8 mouse cellular contexts compared by ENCODE assay signal in genomic region chr6:91473805-91474440, GRCm38 (mm10). TPM values are rescaled to one million over a fixed set of nuclear protein-coding genes. Genes with fewer than 3 reads are reported as not detected.
DNase-seq lines count a peak whose midpoint lies in the region; ATAC-seq and TF ChIP-seq lines count a peak whose summit lies in the region.

No protein-coding gene starts in this region.

- no peak for TF ChIP-seq POLR2A in bone marrow macrophage, adult 2 months (IDR thresholded peaks at IDR 0.05; ENCODE audit: borderline replicate concordance, low read depth, low read length)

- peak overlapping the region; percentile 63 for H3K27ac ChIP-seq in kidney, embryonic 14.5 days (ENCODE audit: low read depth, low read length)
- H3K27ac ChIP-seq in bone marrow macrophage, adult 2 months (ENCODE audit: insufficient read depth, low read depth, low read length), result peak overlapping the region; percentile 30
- peak overlapping the region; percentile 39; the same call in 1 of the 2 replicates for H3K27ac ChIP-seq in hindbrain, embryonic 11.5 days (ENCODE audit: low read depth, low read length)

- H3K9me3 ChIP-seq in kidney, embryonic 14.5 days (ENCODE audit: control insufficient read depth, low read length), result no peaks in the 10 kb centered on the region
- no peaks in the 10 kb centered on the region for H3K9me3 ChIP-seq in hindbrain, embryonic 11.5 days (ENCODE audit: control insufficient read depth, low read length)
- H3K9me3 ChIP-seq in megakaryocyte, embryonic 14.5 days, result no peaks in the 10 kb centered on the region

- peak; percentile 33; the same call in 1 of the 2 replicates for ATAC-seq in kidney, embryonic 14.5 days (ENCODE audit: low FRiP score, low TSS enrichment)
- peak; percentile 59 for ATAC-seq in hindbrain, embryonic 11.5 days (ENCODE audit: low FRiP score)

- peak overlapping the region; percentile 86 for H3K4me3 ChIP-seq in kidney, embryonic 14.5 days (ENCODE audit: low read length)
- H3K4me3 ChIP-seq in bone marrow macrophage, adult 2 months (ENCODE audit: insufficient read depth, low read length), result peak overlapping the region; percentile 75
- peak overlapping the region; percentile 80 for H3K4me3 ChIP-seq in hindbrain, embryonic 11.5 days (ENCODE audit: low read depth, low read length)
- H3K4me3 ChIP-seq in megakaryocyte, embryonic 14.5 days (replicated peaks), result peak overlapping the region; percentile 93

- H3K9ac ChIP-seq in kidney, embryonic 14.5 days (ENCODE audit: low read depth, low read length), result peak overlapping the region; percentile 74
- peak overlapping the region; percentile 79 for H3K9ac ChIP-seq in hindbrain, embryonic 11.5 days (ENCODE audit: low read depth, low read length)

- WGBS in kidney, embryonic 14.5 days, result under 1% methylated on average over 27 of the region's 27 CpGs
- WGBS in hindbrain, embryonic 11.5 days, result under 1% methylated on average over 27 of the region's 27 CpGs

- peaks cover 23% of the 10 kb centered on the region for H3K36me3 ChIP-seq in kidney, embryonic 14.5 days (ENCODE audit: control insufficient read depth, insufficient read depth, low read length)
- H3K36me3 ChIP-seq in hindbrain, embryonic 11.5 days (ENCODE audit: control insufficient read depth, insufficient read depth, low read length), result peaks cover 9% of the 10 kb centered on the region; the same call in 1 of the 2 replicates
- H3K36me3 ChIP-seq in megakaryocyte, embryonic 14.5 days (replicated peaks; ENCODE audit: low read length), result peaks cover 62% of the 10 kb centered on the region

- H3K4me1 ChIP-seq in kidney, embryonic 14.5 days (ENCODE audit: control insufficient read depth, insufficient read depth, low read length), result peaks cover 13% of the 10 kb centered on the region
- H3K4me1 ChIP-seq in bone marrow macrophage, adult 2 months (ENCODE audit: control insufficient read depth, insufficient read depth, low read length), result peaks cover 29% of the 10 kb centered on the region
- peaks cover 7% of the 10 kb centered on the region for H3K4me1 ChIP-seq in hindbrain, embryonic 11.5 days (replicated peaks; ENCODE audit: control insufficient read depth, insufficient read depth, low read length)
- H3K4me1 ChIP-seq in megakaryocyte, embryonic 14.5 days, result peaks cover 70% of the 10 kb centered on the region

- no peak for DNase-seq in kidney, adult 9 months
- DNase-seq in hindbrain, embryonic 11.5 days (ENCODE audit: low spot score), result no peak
- no peak for DNase-seq in spleen, adult 12 weeks (ENCODE audit: low spot score)
- no peak for DNase-seq in urinary bladder, postnatal 14 days (ENCODE audit: low spot score)
- DNase-seq in frontal cortex, postnatal 10 days (ENCODE audit: low spot score in 2 of 2), result no peak

- no peaks in the 10 kb centered on the region for H3K27me3 ChIP-seq in kidney, embryonic 14.5 days (ENCODE audit: control insufficient read depth, insufficient read depth, low read length)
- H3K27me3 ChIP-seq in hindbrain, embryonic 11.5 days (ENCODE audit: control insufficient read depth, insufficient read depth, low read length), result no peaks in the 10 kb centered on the region
- H3K27me3 ChIP-seq in megakaryocyte, embryonic 14.5 days (replicated peaks), result no peaks in the 10 kb centered on the region

- TF ChIP-seq CTCF in bone marrow macrophage, adult 2 months (IDR thresholded peaks at IDR 0.05; ENCODE audit: low read depth, low read length), result no peak

- H3K4me2 ChIP-seq in kidney, embryonic 14.5 days (replicated peaks; ENCODE audit: low read depth, low read length), result peak overlapping the region; percentile 78
- peak overlapping the region; percentile 65 for H3K4me2 ChIP-seq in hindbrain, embryonic 11.5 days (replicated peaks; ENCODE audit: low read depth, low read length)

RNA-seq across cellular contexts. Expression of gene Tmem43, which starts 0.4 kb away (rescaled TPM):
- 31.1 and 47.9 TPM in 2 replicates for polyA plus RNA-seq in kidney, embryonic 14.5 days (2014; fragmentation: Nextera tagmentation; extraction: Ambion mirVana)
- polyA plus RNA-seq in bone marrow macrophage, adult 2 months (2012; ENCODE audit: insufficient read depth, insufficient read length, missing spikeins), result 82.3 and 87.5 TPM in 2 replicates
- 53.1 and 56.1 TPM in 2 replicates for polyA plus RNA-seq in hindbrain, embryonic 11.5 days (2014; fragmentation: Nextera tagmentation; extraction: Ambion mirVana)
- polyA plus RNA-seq in megakaryocyte, embryonic 14.5 days (2012; ENCODE audit: insufficient read depth, low replicate concordance), result 1.5 and 3.9 TPM in 2 replicates

RNA-seq across cellular contexts. Expression of gene Chchd4, which starts 0.6 kb away (rescaled TPM):
- 31.7 and 33.1 TPM in 2 replicates for polyA plus RNA-seq in kidney, embryonic 14.5 days (2014; fragmentation: Nextera tagmentation; extraction: Ambion mirVana)
- polyA plus RNA-seq in bone marrow macrophage, adult 2 months (2012; ENCODE audit: insufficient read depth, insufficient read length, missing spikeins), result 5.5 and 6.7 TPM in 2 replicates
- 24.6 and 28.3 TPM in 2 replicates for polyA plus RNA-seq in hindbrain, embryonic 11.5 days (2014; fragmentation: Nextera tagmentation; extraction: Ambion mirVana)
- polyA plus RNA-seq in megakaryocyte, embryonic 14.5 days (2012; ENCODE audit: insufficient read depth, low replicate concordance), result 0.79 and 6.6 TPM in 2 replicates

RNA-seq across cellular contexts. Expression of gene Xpc, which starts 41.8 kb away (rescaled TPM):
- polyA plus RNA-seq in kidney, embryonic 14.5 days (2014; fragmentation: Nextera tagmentation; extraction: Ambion mirVana), result 15.8 and 25.4 TPM in 2 replicates
- 16.3 and 17.2 TPM in 2 replicates for polyA plus RNA-seq in bone marrow macrophage, adult 2 months (2012; ENCODE audit: insufficient read depth, insufficient read length, missing spikeins)
- polyA plus RNA-seq in hindbrain, embryonic 11.5 days (2014; fragmentation: Nextera tagmentation; extraction: Ambion mirVana), result 21.0 and 23.4 TPM in 2 replicates
- 0.45 and 3.5 TPM in 2 replicates for polyA plus RNA-seq in megakaryocyte, embryonic 14.5 days (2012; ENCODE audit: insufficient read depth, low replicate concordance)

RNA-seq across cellular contexts. Expression of gene Lsm3, which starts 41.8 kb away (rescaled TPM):
- 332 and 459 TPM in 2 replicates for polyA plus RNA-seq in kidney, embryonic 14.5 days (2014; fragmentation: Nextera tagmentation; extraction: Ambion mirVana)
- polyA plus RNA-seq in bone marrow macrophage, adult 2 months (2012; ENCODE audit: insufficient read depth, insufficient read length, missing spikeins), result 65.3 and 70.2 TPM in 2 replicates
- polyA plus RNA-seq in hindbrain, embryonic 11.5 days (2014; fragmentation: Nextera tagmentation; extraction: Ambion mirVana), result 265 and 272 TPM in 2 replicates
- polyA plus RNA-seq in megakaryocyte, embryonic 14.5 days (2012; ENCODE audit: insufficient read depth, low replicate concordance), result 10.3 TPM in 1 of 2 replicates, not detected in the other
